Mouse (Mus musculus): ENCODE data around the gene Tnfrsf14. TPM values are rescaled to one million over a fixed set of nuclear protein-coding genes. Genes with fewer than 3 reads are reported as not detected.
A peak's percentile ranks its signal among the peaks of the same experiment; 100 is the strongest.

Tnfrsf14 gene
- total RNA-seq, 2 experiments from 2014 or later = 1.3 to 1.9 TPM

- no peak for DNase-seq (ENCODE audit: low spot score)
These were observed 20.7 kb upstream of the Tnfrsf14 start for GRCm38 (mm10) chr4:154948940-154949588.

- no peak for DNase-seq (ENCODE audit: low spot score)
These were observed 19.9 kb upstream of the Tnfrsf14 start for GRCm38 (mm10) chr4:154948066-154948939.

- peak; percentile 67 for DNase-seq (ENCODE audit: low spot score)
These were observed 18.0 kb upstream of the Tnfrsf14 start for GRCm38 (mm10) chr4:154946319-154946718.

DNA sequence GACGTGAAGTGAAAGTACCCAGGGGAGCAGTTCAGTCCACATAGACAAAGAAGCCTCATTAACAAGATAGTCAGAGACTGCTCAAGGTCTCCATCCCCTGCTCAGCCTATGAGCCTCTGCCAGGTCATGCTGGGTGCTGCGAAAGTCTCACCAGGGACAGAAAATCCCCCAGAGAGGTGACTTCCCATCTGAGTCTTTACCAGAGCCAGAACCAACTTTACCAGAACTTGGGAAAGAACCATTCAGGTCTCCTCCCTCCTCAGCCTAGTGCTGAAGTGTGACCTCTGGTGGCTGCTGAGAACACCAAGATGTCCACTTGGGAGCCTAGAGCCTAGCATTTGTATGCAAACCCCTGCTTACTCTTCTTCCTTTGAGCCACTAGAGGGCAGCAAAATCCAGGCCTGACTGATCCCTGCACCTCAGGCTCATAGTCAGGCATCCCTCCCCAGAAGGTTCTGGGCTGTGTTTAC lies 15.8 kb upstream of the Tnfrsf14 start:
- DNase-seq (ENCODE audit: low spot score) = peak; percentile 89

GRCm38 (mm10) chr4:154943323-154944039 lies 15.1 kb upstream of the Tnfrsf14 start:
- DNase-seq (ENCODE audit: low spot score) = no peak

DNA sequence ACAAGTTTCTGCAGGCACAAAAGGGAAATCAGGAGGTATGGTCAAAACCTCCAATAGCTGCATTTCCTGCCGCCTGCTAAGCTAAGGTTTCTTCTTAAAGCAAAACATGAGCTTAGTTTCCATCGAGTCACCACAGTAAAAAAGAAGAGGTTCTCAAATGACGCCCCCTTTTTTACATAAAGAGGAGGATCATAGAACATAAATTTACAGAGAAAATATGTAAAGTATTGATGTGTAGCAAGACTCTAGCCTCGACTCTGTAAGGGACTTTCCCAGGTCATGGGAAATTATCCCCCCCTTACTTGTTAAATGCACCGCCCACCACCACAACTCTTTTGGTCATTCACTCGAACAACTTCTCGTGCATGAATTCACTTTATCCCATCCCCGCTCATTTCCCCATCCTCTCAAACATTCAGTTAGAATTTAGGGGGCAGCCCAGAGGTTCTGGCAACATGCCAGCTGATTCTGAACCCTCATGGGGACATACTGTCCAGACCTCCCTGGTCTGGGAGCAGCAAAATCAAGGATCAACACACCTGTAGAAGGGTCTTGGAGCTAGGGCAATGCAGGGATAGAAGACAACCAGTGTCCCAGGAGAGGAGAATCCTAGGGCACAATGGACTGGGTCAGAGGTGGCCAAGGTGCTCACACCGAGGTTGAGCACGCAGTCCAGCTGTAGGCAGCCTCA lies 14.4 kb upstream of the Tnfrsf14 start:
- DNase-seq (ENCODE audit: low spot score) = no peak

GRCm38 (mm10) chr4:154941831-154942230 lies 13.5 kb upstream of the Tnfrsf14 start:
- DNase-seq (ENCODE audit: low spot score) = no peak

DNA sequence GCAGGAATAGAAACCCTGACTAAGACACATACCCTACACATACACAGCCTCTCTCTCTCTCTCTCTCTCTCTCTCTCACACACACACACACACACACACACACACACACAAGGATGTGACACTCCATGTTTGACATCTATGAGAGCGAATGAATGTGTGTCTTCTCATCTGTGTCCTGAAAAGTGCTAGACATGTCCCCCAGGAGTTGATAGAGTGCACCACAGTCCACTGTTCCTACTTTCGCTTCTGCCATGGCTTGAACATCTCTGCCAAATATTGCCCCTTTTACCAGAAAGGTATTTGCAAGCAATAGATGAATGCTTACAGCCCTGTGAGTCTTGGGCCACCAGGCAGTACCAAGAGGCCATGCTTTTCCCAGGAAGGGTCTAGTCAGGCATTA lies 11.8 kb upstream of the Tnfrsf14 start:
- DNase-seq (ENCODE audit: low spot score) = no peak

- no peak for DNase-seq (ENCODE audit: low spot score)
These were observed 9.4 kb upstream of the Tnfrsf14 start for GRCm38 (mm10) chr4:154937746-154938145.

- no peak for DNase-seq (ENCODE audit: low spot score)
These were observed 8.3 kb upstream of the Tnfrsf14 start for GRCm38 (mm10) chr4:154936542-154937255.

DNA sequence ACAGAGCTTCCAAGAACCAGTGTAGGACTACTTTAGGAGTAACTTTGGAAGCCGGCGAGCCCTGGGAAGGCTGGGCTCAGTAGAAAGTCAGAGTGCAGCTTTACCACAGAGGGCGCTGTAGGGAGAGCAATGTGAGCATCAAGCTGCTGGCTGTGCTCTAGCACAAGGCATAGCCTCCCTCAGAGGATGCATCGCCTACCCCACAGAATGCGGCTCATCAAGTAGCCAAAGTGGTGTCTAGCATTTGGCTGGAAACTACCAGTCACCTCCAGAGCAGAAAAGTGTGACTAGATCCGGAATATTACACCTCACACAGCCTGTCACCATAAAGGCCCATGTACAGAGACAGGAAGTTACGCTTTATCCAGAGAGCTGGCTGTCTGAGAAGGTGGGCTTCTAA lies 7.4 kb upstream of the Tnfrsf14 start:
- DNase-seq (ENCODE audit: low spot score) = no peak

DNA sequence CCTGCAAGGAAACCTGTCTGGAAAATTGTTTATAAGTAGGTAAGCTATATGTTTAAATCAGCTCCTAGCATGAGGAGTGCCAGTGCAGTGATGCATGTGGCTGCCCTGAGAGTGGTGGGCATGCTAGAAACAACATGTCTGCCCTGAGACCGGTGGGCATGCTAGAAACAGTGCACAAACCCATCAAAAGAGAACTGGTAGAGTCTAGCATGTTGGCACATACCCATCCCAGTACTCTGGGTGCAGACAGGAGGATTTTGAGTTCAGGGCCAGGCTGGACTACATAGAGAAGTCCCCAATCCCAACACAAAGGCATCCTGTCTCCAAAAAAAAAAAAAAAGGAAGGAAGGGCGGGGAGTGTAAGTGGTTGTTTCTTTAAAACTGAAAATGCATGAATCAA lies 6.4 kb upstream of the Tnfrsf14 start:
- no peak for DNase-seq (ENCODE audit: low spot score)

GRCm38 (mm10) chr4:154933306-154933907 lies 5.0 kb upstream of the Tnfrsf14 start:
- DNase-seq (ENCODE audit: low spot score) = no peak

DNA sequence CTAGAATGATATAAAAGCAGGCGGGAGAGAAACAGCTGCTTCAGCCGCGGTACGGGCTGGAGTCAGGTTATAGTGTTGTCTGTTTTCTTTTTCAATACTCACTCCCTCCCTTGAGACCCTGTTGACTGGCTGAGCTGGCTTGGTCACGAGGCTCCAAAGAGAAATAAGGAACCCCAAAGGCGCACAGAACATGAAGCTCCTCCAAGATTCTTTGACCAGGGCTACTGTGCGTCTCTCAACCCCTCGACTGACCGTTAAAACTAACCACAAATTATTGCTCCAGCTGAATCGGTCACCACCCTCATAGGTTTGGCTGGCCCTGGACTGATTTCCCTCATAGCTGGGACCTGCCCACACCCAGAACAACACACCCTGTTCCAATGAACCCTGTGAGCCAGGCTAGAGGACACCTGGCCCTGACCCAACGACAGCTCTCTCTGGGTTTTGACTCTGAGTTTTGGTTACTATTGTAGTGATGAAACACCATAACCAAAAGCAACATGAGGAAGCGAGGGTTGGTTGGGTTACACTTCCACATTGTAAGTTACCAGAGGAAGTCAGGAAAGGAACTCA lies 811 bp upstream of the Tnfrsf14 start:
- peak; percentile 72 for DNase-seq (ENCODE audit: low spot score)

- DNase-seq (ENCODE audit: low spot score) = peak; percentile 60
These were observed 445 bp downstream of the Tnfrsf14 start for GRCm38 (mm10) chr4:154927899-154928337.

DNA sequence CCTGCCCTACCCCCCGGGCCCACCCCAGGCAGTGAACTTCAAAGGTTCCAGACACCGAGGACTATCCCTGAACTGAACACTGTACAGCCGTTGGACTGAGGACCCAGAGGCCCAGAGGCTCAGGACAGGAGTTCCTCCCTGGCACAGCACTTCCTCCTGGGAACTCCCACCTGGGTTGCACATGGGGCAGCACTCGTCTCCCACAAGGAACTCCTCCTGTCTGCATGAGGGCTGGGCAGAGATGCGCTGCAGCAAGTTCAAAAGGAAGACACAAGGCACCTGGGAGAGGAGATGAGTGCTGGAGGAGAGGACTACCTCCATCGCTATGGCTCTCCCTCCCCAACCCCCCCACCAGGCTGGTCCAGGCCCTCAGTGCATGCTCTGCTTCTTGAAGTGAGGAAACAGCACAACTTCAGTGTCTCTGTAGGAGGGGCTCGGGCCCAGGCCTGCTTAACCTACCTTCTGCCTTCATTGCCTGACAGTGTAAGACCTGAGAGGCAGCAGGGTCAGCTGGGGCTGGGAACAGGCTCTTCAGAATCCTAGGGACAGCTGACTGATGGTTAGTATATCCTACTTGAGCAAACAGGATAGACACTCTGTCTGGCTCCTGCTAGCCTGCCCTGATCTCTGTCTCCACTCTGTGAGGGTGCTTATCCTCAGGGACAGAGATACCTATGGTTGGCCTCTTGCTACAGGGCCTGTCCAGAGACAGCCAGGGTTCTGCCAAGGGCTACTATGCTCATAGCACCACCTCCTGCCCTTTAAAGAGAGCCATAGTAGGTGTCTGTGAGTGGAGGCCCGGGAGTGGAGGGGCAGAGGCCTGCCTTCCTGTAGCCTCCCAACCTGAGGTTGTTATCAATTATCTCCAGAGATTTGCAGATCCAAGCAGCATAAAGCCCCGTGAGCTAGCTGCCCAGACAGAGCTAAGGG lies 1.1 kb downstream of the Tnfrsf14 start:
- DNase-seq (ENCODE audit: low spot score) = no peak

DNA sequence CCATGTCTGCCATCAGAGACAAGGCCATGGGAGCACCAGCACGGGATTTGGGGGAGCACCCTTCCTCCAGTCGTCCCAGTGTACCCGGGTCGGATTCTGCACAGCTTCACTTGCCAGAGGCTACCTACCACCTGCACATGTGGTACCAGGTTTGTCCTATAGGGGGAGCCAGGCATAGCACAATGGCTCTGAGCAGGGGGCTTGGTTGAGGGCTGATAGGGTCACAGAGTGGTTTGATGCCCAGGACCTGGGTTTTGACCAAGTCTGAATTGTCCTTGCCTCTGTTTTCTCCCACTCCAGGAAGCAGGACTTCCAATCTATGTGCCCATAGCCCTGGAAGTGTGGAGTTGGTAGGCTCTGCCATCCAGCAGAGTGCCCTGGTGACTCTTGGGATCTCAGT lies 3.0 kb downstream of the Tnfrsf14 start:
- no peak for DNase-seq (ENCODE audit: low spot score)

DNA sequence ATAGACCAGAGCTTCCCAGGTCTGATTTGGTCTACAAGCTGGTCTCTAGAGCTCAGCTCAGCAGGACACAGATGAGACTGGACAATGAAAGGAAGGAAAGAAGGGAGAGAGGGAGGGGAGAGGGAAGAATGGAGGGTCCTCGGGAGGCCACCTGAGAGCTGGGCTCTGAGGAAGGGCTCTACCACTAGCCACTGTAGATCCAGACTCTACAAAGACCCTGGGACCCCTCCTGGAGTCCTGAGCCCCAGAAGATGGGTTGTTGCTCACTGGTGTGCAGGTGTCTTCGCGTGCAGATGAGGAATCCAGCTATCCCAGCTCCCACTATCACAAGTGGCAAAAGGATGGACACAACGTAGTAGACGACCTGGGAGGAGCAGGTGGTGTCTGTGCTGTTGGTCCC lies 5.4 kb downstream of the Tnfrsf14 start:
- DNase-seq (ENCODE audit: low spot score) = no peak

GRCm38 (mm10) chr4:154922291-154922690 lies 6.1 kb downstream of the Tnfrsf14 start:
- peak; percentile 75 for DNase-seq (ENCODE audit: low spot score)
